Mouse (Mus musculus) lung, adult 2 months (tissue): Measurements from ENCODE around the gene Olfr1030.
"Not testable (repeated sequence)": the region's sequence is repeated elsewhere in the genome, so short reads cannot be mapped to it uniquely, and the experiment has no call there.

Experiments used
- CTCF ChIP-seq: fragments of 200-500 bp; IDR thresholded peaks from 2 replicates; pipeline ENCODE4 v1.5.1; 2011; ENCODE audit warnings: mild to moderate bottlenecking, low read length, control low read depth; ENCODE audit not compliant: insufficient read depth
- POLR2A ChIP-seq: fragments of 200-500 bp; IDR thresholded peaks from 2 replicates; pipeline ENCODE4 v1.6.1; 2011; ENCODE audit warnings: low read depth, mild to moderate bottlenecking, control low read depth, low read length, borderline replicate concordance; ENCODE audit errors: extremely low read depth

- TF ChIP-seq CTCF, POLR2A: not testable (repeated sequence)
These were observed 42.4 kb downstream of the Olfr1030 start for GRCm38 (mm10) chr2:86021518-86021917.
